Comparison of ENCODE assay signal across 7 mouse cellular contexts in the genomic region with DNA sequence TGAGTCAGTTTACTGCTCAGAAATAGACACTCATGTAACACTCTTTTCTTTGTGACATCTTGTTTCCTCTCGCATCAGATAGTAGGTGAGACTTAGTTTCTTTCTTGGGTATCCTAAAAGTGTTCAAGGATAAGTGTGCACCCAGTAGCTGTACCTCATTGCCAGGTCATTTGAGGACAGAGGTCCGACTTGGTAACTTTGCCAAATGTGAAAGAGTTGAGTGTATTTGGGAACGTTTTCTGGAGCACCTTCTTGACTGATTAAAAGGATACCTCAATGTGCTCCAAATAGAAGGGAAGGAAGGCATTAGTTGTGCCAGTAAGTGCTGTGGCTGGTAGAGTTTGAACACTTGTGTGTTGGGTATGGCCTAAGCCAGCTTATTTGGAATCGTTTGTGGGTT. TPM values are rescaled to one million over a fixed set of nuclear protein-coding genes. Genes with fewer than 3 reads are reported as not detected.
DNase-seq lines count a peak whose midpoint lies in the region; ATAC-seq and TF ChIP-seq lines count a peak whose summit lies in the region.

No protein-coding gene starts in this region.

- no peak for ATAC-seq in kidney, postnatal 0 days (replicated peaks; ENCODE audit: low FRiP score, low read depth)
- ATAC-seq in forebrain, embryonic 12.5 days (ENCODE audit: low FRiP score): no peak
- ATAC-seq in intestine, embryonic 15.5 days: no peak
- ATAC-seq in midbrain, embryonic 16.5 days: no peak

- H3K4me2 ChIP-seq in kidney, postnatal 0 days (ENCODE audit: low read length): peak overlapping the region; percentile 79
- peak overlapping the region; percentile 75; the same call in 1 of the 2 replicates for H3K4me2 ChIP-seq in forebrain, embryonic 12.5 days
- peak overlapping the region; percentile 67 for H3K4me2 ChIP-seq in intestine, embryonic 15.5 days (replicated peaks)
- peak overlapping the region; percentile 76 for H3K4me2 ChIP-seq in midbrain, embryonic 16.5 days (ENCODE audit: low read length)

- DNase-seq in kidney, postnatal 0 days (ENCODE audit: low spot score): no peak
- DNase-seq in kidney, adult 11 months: no peak
- no peak for DNase-seq in urinary bladder, postnatal 4 days (ENCODE audit: low spot score in 2 of 2)
- DNase-seq in c-Kit-positive CD71-positive TER-119-positive erythroid progenitor cells, embryonic 14.5 days (ENCODE audit: low spot score): no peak

- H3K27me3 ChIP-seq in kidney, postnatal 0 days (ENCODE audit: insufficient read depth, low read length): no peaks in the 10 kb centered on the region
- H3K27me3 ChIP-seq in forebrain, embryonic 12.5 days: no peaks in the 10 kb centered on the region
- no peaks in the 10 kb centered on the region for H3K27me3 ChIP-seq in intestine, embryonic 15.5 days (replicated peaks)
- H3K27me3 ChIP-seq in midbrain, embryonic 16.5 days (ENCODE audit: control insufficient read depth, insufficient read depth, low read depth, low read length): no peaks in the 10 kb centered on the region

- no peak for TF ChIP-seq CTCF in kidney, postnatal 0 days (IDR thresholded peaks at IDR 0.05; ENCODE audit: low read depth)

- no peaks in the 10 kb centered on the region for H3K36me3 ChIP-seq in kidney, postnatal 0 days (ENCODE audit: insufficient read depth, low read length)
- no peaks in the 10 kb centered on the region for H3K36me3 ChIP-seq in forebrain, embryonic 12.5 days (replicated peaks)
- H3K36me3 ChIP-seq in intestine, embryonic 15.5 days: no peaks in the 10 kb centered on the region
- H3K36me3 ChIP-seq in midbrain, embryonic 16.5 days (ENCODE audit: control insufficient read depth, insufficient read depth, low read length): no peaks in the 10 kb centered on the region

- H3K27ac ChIP-seq in kidney, postnatal 0 days: no peak overlapping the region
- H3K27ac ChIP-seq in forebrain, embryonic 12.5 days: no peak overlapping the region
- H3K27ac ChIP-seq in intestine, embryonic 15.5 days: no peak overlapping the region
- no peak overlapping the region for H3K27ac ChIP-seq in midbrain, embryonic 16.5 days (ENCODE audit: low read length)

- H3K4me1 ChIP-seq in kidney, postnatal 0 days (replicated peaks; ENCODE audit: insufficient read depth, low read length): peaks cover 12% of the 10 kb centered on the region
- H3K4me1 ChIP-seq in forebrain, embryonic 12.5 days: peaks cover 14% of the 10 kb centered on the region
- peaks cover 13% of the 10 kb centered on the region for H3K4me1 ChIP-seq in intestine, embryonic 15.5 days (replicated peaks)
- peaks cover 19% of the 10 kb centered on the region for H3K4me1 ChIP-seq in midbrain, embryonic 16.5 days (ENCODE audit: control insufficient read depth, insufficient read depth, low read length)

- 86% methylated on average over 4 of the region's 4 CpGs for WGBS in kidney, postnatal 0 days
- 85% methylated on average over 4 of the region's 4 CpGs for WGBS in forebrain, embryonic 12.5 days
- WGBS in intestine, embryonic 15.5 days: 86% methylated on average over 4 of the region's 4 CpGs
- 89% methylated on average over 4 of the region's 4 CpGs for WGBS in midbrain, embryonic 16.5 days

- no peak overlapping the region for H3K9ac ChIP-seq in kidney, postnatal 0 days (ENCODE audit: low read depth, low read length)
- H3K9ac ChIP-seq in forebrain, embryonic 12.5 days: no peak overlapping the region
- no peak overlapping the region for H3K9ac ChIP-seq in intestine, embryonic 15.5 days
- H3K9ac ChIP-seq in midbrain, embryonic 16.5 days (ENCODE audit: low read depth, low read length): no peak overlapping the region

- no peak overlapping the region for H3K4me3 ChIP-seq in kidney, postnatal 0 days (replicated peaks; ENCODE audit: low read depth, low read length)
- no peak overlapping the region; the same call in 1 of the 2 replicates for H3K4me3 ChIP-seq in forebrain, embryonic 12.5 days (replicated peaks)
- H3K4me3 ChIP-seq in intestine, embryonic 15.5 days (replicated peaks): no peak overlapping the region
- H3K4me3 ChIP-seq in midbrain, embryonic 16.5 days (ENCODE audit: low read depth, low read length): no peak overlapping the region

- H3K9me3 ChIP-seq in kidney, postnatal 0 days (replicated peaks; ENCODE audit: low read length): no peaks in the 10 kb centered on the region
- H3K9me3 ChIP-seq in forebrain, embryonic 12.5 days: no peaks in the 10 kb centered on the region
- no peaks in the 10 kb centered on the region for H3K9me3 ChIP-seq in intestine, embryonic 15.5 days
- no peaks in the 10 kb centered on the region for H3K9me3 ChIP-seq in midbrain, embryonic 16.5 days (replicated peaks; ENCODE audit: control insufficient read depth, low read length, poor library complexity, severe bottlenecking)

RNA-seq across cellular contexts. Expression of a gene that starts 1.7 kb away (rescaled TPM):
- 307 and 315 TPM in 2 replicates for polyA plus RNA-seq in kidney, postnatal 0 days (2015; fragmentation: Nextera tagmentation; extraction: Ambion mirVana)
- polyA plus RNA-seq in forebrain, embryonic 12.5 days (2016; fragmentation: Nextera tagmentation; extraction: Ambion mirVana): 133 and 136 TPM in 2 replicates
- 290 and 308 TPM in 2 replicates for polyA plus RNA-seq in intestine, embryonic 15.5 days (2015; fragmentation: Nextera tagmentation; extraction: Ambion mirVana)
- polyA plus RNA-seq in midbrain, embryonic 16.5 days (2015; fragmentation: Nextera tagmentation; extraction: Ambion mirVana): 127 and 133 TPM in 2 replicates

RNA-seq across cellular contexts. Expression of a gene that starts 28.4 kb away (rescaled TPM):
- polyA plus RNA-seq in kidney, postnatal 0 days (2015; fragmentation: Nextera tagmentation; extraction: Ambion mirVana): 0.05 and 0.09 TPM in 2 replicates
- polyA plus RNA-seq in forebrain, embryonic 12.5 days (2016; fragmentation: Nextera tagmentation; extraction: Ambion mirVana): 0.12 and 0.15 TPM in 2 replicates
- polyA plus RNA-seq in intestine, embryonic 15.5 days (2015; fragmentation: Nextera tagmentation; extraction: Ambion mirVana): 0.03 and 0.08 TPM in 2 replicates
- polyA plus RNA-seq in midbrain, embryonic 16.5 days (2015; fragmentation: Nextera tagmentation; extraction: Ambion mirVana): 0.32 and 0.36 TPM in 2 replicates
